ENCODE assay signal across 21 mouse cellular contexts in the genomic region with DNA sequence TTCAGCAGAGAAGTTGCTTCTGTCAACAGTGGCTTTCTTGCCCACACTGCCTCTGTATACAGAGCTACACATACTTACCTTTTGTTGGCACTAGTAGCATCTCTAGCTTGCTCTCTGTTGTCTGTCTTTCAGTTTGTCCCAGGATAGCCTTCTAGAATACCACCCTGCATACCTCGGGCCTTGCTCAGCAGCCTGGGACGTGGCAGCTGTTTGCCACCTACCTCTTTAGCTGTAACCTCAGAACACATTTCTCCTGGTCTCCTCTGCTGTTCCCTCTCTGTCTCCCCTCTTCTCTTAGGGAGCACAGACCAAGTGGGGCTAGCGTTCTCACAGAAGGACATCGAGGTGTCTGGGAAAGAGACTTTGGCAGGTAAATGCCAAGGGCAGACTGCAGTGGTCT. TPM values are rescaled to one million over a fixed set of nuclear protein-coding genes. Genes with fewer than 3 reads are reported as not detected.
DNase-seq lines count a peak whose midpoint lies in the region; ATAC-seq and TF ChIP-seq lines count a peak whose summit lies in the region.
"Had no signal": no experiment of that assay in that cellular context is flagged by ENCODE, and none has a peak within 500 bp of the region (broad histone marks: within the 10 kb centered on the region; RNA-seq: fewer than 3 reads in every experiment).

No protein-coding gene starts in this region.

- H3K4me3 ChIP-seq in gastrocnemius, adult 2 months = peak overlapping the region; percentile 46; the same call in 1 of the 2 replicates
- no peak overlapping the region for H3K4me3 ChIP-seq in hindbrain, embryonic 13.5 days
- no peak overlapping the region for H3K4me3 ChIP-seq in hindbrain, postnatal 0 days (ENCODE audit: low read length)
- H3K4me3 ChIP-seq in testis, adult 2 months (ENCODE audit: control insufficient read depth, low read depth, low read length) = peak overlapping the region; percentile 76
- H3K4me3 ChIP-seq: embryonic facial prominence, embryonic 13.5 days; embryonic facial prominence, embryonic 15.5 days; erythroblast, embryonic 14.5 days; forebrain, embryonic 10.5 days; forebrain, embryonic 12.5 days had no signal

- DNase-seq in gastrocnemius, adult 2 months = no peak
- DNase-seq in gastrocnemius, postnatal 25 days = no peak
- DNase-seq in hindbrain, postnatal 0 days (ENCODE audit: low spot score) = no peak
- no peak for DNase-seq in testis, postnatal 14 days (ENCODE audit: low spot score)
- DNase-seq in embryo, embryonic 10.5 days (ENCODE audit: low spot score) = no peak

- H3K4me2 ChIP-seq in hindbrain, embryonic 13.5 days = no peak overlapping the region
- H3K4me2 ChIP-seq in hindbrain, postnatal 0 days (ENCODE audit: low read depth, low read length) = no peak overlapping the region
- H3K4me2 ChIP-seq: embryonic facial prominence, embryonic 13.5 days; embryonic facial prominence, embryonic 15.5 days; forebrain, embryonic 12.5 days had no signal

- no peaks in the 10 kb centered on the region for H3K9me3 ChIP-seq in hindbrain, embryonic 13.5 days
- no peaks in the 10 kb centered on the region for H3K9me3 ChIP-seq in hindbrain, postnatal 0 days (ENCODE audit: low read length)
- H3K9me3 ChIP-seq: embryonic facial prominence, embryonic 13.5 days; embryonic facial prominence, embryonic 15.5 days; forebrain, embryonic 10.5 days; forebrain, embryonic 12.5 days; G1E had no signal

- no peaks in the 10 kb centered on the region for H3K4me1 ChIP-seq in hindbrain, embryonic 13.5 days (replicated peaks)
- no peaks in the 10 kb centered on the region for H3K4me1 ChIP-seq in hindbrain, postnatal 0 days (ENCODE audit: insufficient read depth, low read length)
- H3K4me1 ChIP-seq in testis, adult 2 months (ENCODE audit: control insufficient read depth, insufficient read depth, low read length) = peaks cover 3% of the 10 kb centered on the region; the same call in 1 of the 2 replicates
- H3K4me1 ChIP-seq: forebrain, embryonic 12.5 days had no signal

- no peaks in the 10 kb centered on the region for H3K36me3 ChIP-seq in hindbrain, embryonic 13.5 days
- H3K36me3 ChIP-seq in hindbrain, postnatal 0 days (ENCODE audit: insufficient read depth, low read length) = no peaks in the 10 kb centered on the region
- no peaks in the 10 kb centered on the region for H3K36me3 ChIP-seq in testis, adult 2 months (ENCODE audit: control insufficient read depth, insufficient read depth, low read length)
- H3K36me3 ChIP-seq: embryonic facial prominence, embryonic 13.5 days; embryonic facial prominence, embryonic 15.5 days; forebrain, embryonic 10.5 days; forebrain, embryonic 12.5 days; G1E had no signal

- 92% methylated on average over 4 of the region's 4 CpGs for WGBS in hindbrain, embryonic 13.5 days
- WGBS in hindbrain, postnatal 0 days = 87% methylated on average over 4 of the region's 4 CpGs

- H3K27me3 ChIP-seq in hindbrain, embryonic 13.5 days = 0 out of 2 replicates have a peak, but pooled peaks cover 10% of the 10 kb centered on the region
- H3K27me3 ChIP-seq in hindbrain, postnatal 0 days (ENCODE audit: insufficient read depth, low read length) = no peaks in the 10 kb centered on the region
- H3K27me3 ChIP-seq in testis, adult 2 months (ENCODE audit: control insufficient read depth, insufficient read depth, low read length) = no peaks in the 10 kb centered on the region
- H3K27me3 ChIP-seq: CH12.LX; embryonic facial prominence, embryonic 15.5 days; Patski had no signal

- ATAC-seq in hindbrain, embryonic 13.5 days (ENCODE audit: low FRiP score) = no peak
- no peak for ATAC-seq in hindbrain, postnatal 0 days

- peak overlapping the region; percentile 96 for H3K27ac ChIP-seq in gastrocnemius, adult 2 months
- H3K27ac ChIP-seq in hindbrain, embryonic 13.5 days = no peak overlapping the region
- no peak overlapping the region for H3K27ac ChIP-seq in hindbrain, postnatal 0 days
- peak overlapping the region; percentile 50; the same call in 1 of the 2 replicates for H3K27ac ChIP-seq in testis, adult 2 months (ENCODE audit: control insufficient read depth, insufficient read depth, low read depth, low read length)
- H3K27ac ChIP-seq: embryonic facial prominence, embryonic 13.5 days; embryonic facial prominence, embryonic 15.5 days; forebrain, embryonic 10.5 days; forebrain, embryonic 12.5 days had no signal

- H3K9ac ChIP-seq in hindbrain, embryonic 13.5 days = 0 out of 2 replicates have a peak overlapping the region, but pooled peaks have one; percentile 19
- H3K9ac ChIP-seq in hindbrain, postnatal 0 days (replicated peaks; ENCODE audit: low read length) = no peak overlapping the region
- H3K9ac ChIP-seq: embryonic facial prominence, embryonic 15.5 days; forebrain, embryonic 12.5 days had no signal

- TF ChIP-seq POLR2A in testis, adult 2 months (IDR thresholded peaks at IDR 0.05; ENCODE audit: control insufficient read depth, low read depth, low read length) = no peak

- no peak for TF ChIP-seq CTCF in gastrocnemius, adult 2 months (IDR thresholded peaks at IDR 0.05)
- no peak for TF ChIP-seq CTCF in hindbrain, postnatal 0 days (IDR thresholded peaks at IDR 0.05; ENCODE audit: low read depth)
- TF ChIP-seq CTCF in testis, adult 2 months (IDR thresholded peaks at IDR 0.05; ENCODE audit: control insufficient read depth, insufficient read depth, insufficient replicate concordance, low read depth, low read length) = 0 out of 2 replicates have a peak, but pooled peaks have one; percentile 4

- intact Hi-C loops in gastrocnemius, adult 2 months (cut with DNase I) = loop anchor here (2.0 to 5.0 kb wide), 2 partner anchors 606 to 620 kb away; no protein-coding TSS in a partner anchor

RNA-seq across cellular contexts. Expression of a gene that starts 7.9 kb away (rescaled TPM):
- 10 to 100 TPM; 57.3 to 63.4 TPM for total RNA-seq in gastrocnemius, adult 2 months (2021)
- total RNA-seq in gastrocnemius, postnatal 25 days (2021) = 10 to 100 TPM; 35.5 to 43.7 TPM
- 18.2 and 18.6 TPM in 2 replicates for polyA plus RNA-seq in hindbrain, embryonic 13.5 days (2015; fragmentation: Nextera tagmentation; extraction: Ambion mirVana)
- 62.4 and 71.8 TPM in 2 replicates for total RNA-seq in hindbrain, postnatal 0 days (2014; rRNA removed)
- 24.9 and 25.5 TPM in 2 replicates for polyA plus RNA-seq in hindbrain, postnatal 0 days (2015; fragmentation: Nextera tagmentation; extraction: Ambion mirVana)
- polyA plus RNA-seq in testis, adult 2 months (2012; rRNA removed) = 95.1 and 118 TPM in 2 replicates

RNA-seq across cellular contexts. Expression of a gene that starts 8.5 kb away (rescaled TPM):
- total RNA-seq in gastrocnemius, adult 2 months (2021) = 100 to 1,000 TPM; 194 to 238 TPM
- 100 to 1,000 TPM; 145 to 174 TPM for total RNA-seq in gastrocnemius, postnatal 25 days (2021)
- polyA plus RNA-seq in hindbrain, embryonic 13.5 days (2015; fragmentation: Nextera tagmentation; extraction: Ambion mirVana) = not detected in 2 replicates
- total RNA-seq in hindbrain, postnatal 0 days (2014; rRNA removed) = not detected in 2 replicates
- polyA plus RNA-seq in hindbrain, postnatal 0 days (2015; fragmentation: Nextera tagmentation; extraction: Ambion mirVana) = 0.25 and 0.71 TPM in 2 replicates
- 883 and 961 TPM in 2 replicates for polyA plus RNA-seq in testis, adult 2 months (2012; rRNA removed)
- total RNA-seq: adrenal gland, postnatal 14 days; CH12.LX had no signal
- polyA plus RNA-seq: activated CD4-positive, CD25-positive, alpha-beta regulatory T cell, adult 4 months; CD4-positive, CD25-positive, alpha-beta regulatory T cell, adult 4 months; embryonic facial prominence, embryonic 11.5 days; erythroblast, embryonic 14.5 days; forebrain, embryonic 10.5 days; forebrain, embryonic 12.5 days; forebrain, embryonic 14.5 days; G1E had no signal

RNA-seq across cellular contexts. Expression of a gene that starts 28.1 kb away (rescaled TPM):
- 10 to 100 TPM; 33.6 to 58.6 TPM for total RNA-seq in gastrocnemius, adult 2 months (2021)
- total RNA-seq in gastrocnemius, postnatal 25 days (2021) = 10 to 100 TPM; 57.7 to 62.2 TPM
- 0.14 TPM in 1 of 2 replicates, not detected in the other for polyA plus RNA-seq in hindbrain, embryonic 13.5 days (2015; fragmentation: Nextera tagmentation; extraction: Ambion mirVana)
- not detected in 2 replicates for total RNA-seq in hindbrain, postnatal 0 days (2014; rRNA removed)
- polyA plus RNA-seq in hindbrain, postnatal 0 days (2015; fragmentation: Nextera tagmentation; extraction: Ambion mirVana) = 0.29 TPM in 1 of 2 replicates, not detected in the other
- 6.3 and 7.9 TPM in 2 replicates for polyA plus RNA-seq in testis, adult 2 months (2012; rRNA removed)
- total RNA-seq: CH12.LX, G1E had no signal
- polyA plus RNA-seq: activated CD4-positive, CD25-positive, alpha-beta regulatory T cell, adult 4 months; CD4-positive, CD25-positive, alpha-beta regulatory T cell, adult 4 months; cerebellum, adult 2 months; embryonic facial prominence, embryonic 15.5 days; forebrain, embryonic 10.5 days; forebrain, embryonic 12.5 days; forebrain, embryonic 14.5 days; G1E; Patski had no signal

Comparison
In these comparisons a context has a peak if more than half of its experiments do, and no peak if none do; other contexts are left out.
1. H3K27ac ChIP-seq: peak in gastrocnemius, adult 2 months (single experiment) and testis, adult 2 months (single experiment); none in hindbrain, embryonic 13.5 days (single experiment) and hindbrain, postnatal 0 days (single experiment).
2. H3K4me3 ChIP-seq: peak in gastrocnemius, adult 2 months (single experiment) and testis, adult 2 months (single experiment); none in hindbrain, embryonic 13.5 days (single experiment) and hindbrain, postnatal 0 days (single experiment).
3. RNA of a gene that starts 8.5 kb away (total RNA-seq): 194 to 238 TPM in gastrocnemius, adult 2 months and 145 to 174 TPM in gastrocnemius, postnatal 25 days; not detected in hindbrain, postnatal 0 days; every median in the first group is over 100 times any median in the second.
4. RNA of a gene that starts 28.1 kb away (total RNA-seq): 57.7 to 62.2 TPM in gastrocnemius, postnatal 25 days and 33.6 to 58.6 TPM in gastrocnemius, adult 2 months; not detected in hindbrain, postnatal 0 days; every median in the first group is over 10 times any median in the second.